Mouse (Mus musculus): Measurements from ENCODE around the gene Atg4d.

- TF ChIP-seq CTCF (IDR thresholded peaks at IDR 0.05; ENCODE audit: low read depth, low read length), result no peak
- no peak for TF ChIP-seq POLR2AphosphoS5 (IDR thresholded peaks at IDR 0.05; ENCODE audit: insufficient replicate concordance, low read depth, low read length)
Observed at GRCm38 (mm10) chr9:21292271-21292670, 27.2 kb downstream of the Atg4d start.
